Mouse (Mus musculus) E14TG2a.4 (cell line): ENCODE results near the gene Svopl.

ENCODE experiments used
- CTCF ChIP-seq: conservative IDR thresholded peaks from 2 replicates; pipeline ENCODE4 v1.5.1; 2014; ENCODE audit warnings: low read length
- POU5F1 ChIP-seq: IDR thresholded peaks from 2 replicates; pipeline ENCODE4 v1.6.1; 2014; ENCODE audit warnings: low read length, borderline replicate concordance

- TF ChIP-seq CTCF (no peak), POU5F1 (no peak)
Measured at GRCm38 (mm10) chr6:38012829-38013228, 34.0 kb downstream of the Svopl start.
